Mouse (Mus musculus) c-Kit-negative CD71-positive TER-119-positive erythroid progenitor cells, embryonic 14.5 days (primary cell): ENCODE results near the gene Vapb.

ENCODE experiments used
- DNase-seq: peaks from one replicate; pipeline ENCODE4 v3.0.0-alpha.2; 2013; ENCODE audit warnings: low read depth, low spot score

The Vapb gene

GRCm38 (mm10) chr2:173738232-173738631 is 921 bp downstream of the Vapb start:
- DNase-seq = peak; percentile 11

GRCm38 (mm10) chr2:173739107-173739506 is 1.8 kb downstream of the Vapb start:
- DNase-seq = no peak

- no peak for DNase-seq
These were observed 4.8 kb downstream of the Vapb start for GRCm38 (mm10) chr2:173742090-173742489.

- no peak for DNase-seq
These were observed 5.4 kb downstream of the Vapb start for GRCm38 (mm10) chr2:173742744-173743143.

GRCm38 (mm10) chr2:173744070-173744815 is 6.9 kb downstream of the Vapb start:
- no peak for DNase-seq

- no peak for DNase-seq
These were observed 11.8 kb downstream of the Vapb start for GRCm38 (mm10) chr2:173748961-173749659.

- DNase-seq = no peak
These were observed 18.3 kb downstream of the Vapb start for GRCm38 (mm10) chr2:173755433-173756144.

GRCm38 (mm10) chr2:173757624-173758155 is 20.4 kb downstream of the Vapb start:
- no peak for DNase-seq

GRCm38 (mm10) chr2:173760607-173761006 is 23.3 kb downstream of the Vapb start:
- DNase-seq = no peak

- DNase-seq = no peak
These were observed 27.3 kb downstream of the Vapb start for GRCm38 (mm10) chr2:173764629-173765028.

- no peak for DNase-seq
These were observed 30.8 kb downstream of the Vapb start for GRCm38 (mm10) chr2:173767959-173768595.

- no peak for DNase-seq
These were observed 31.9 kb downstream of the Vapb start for GRCm38 (mm10) chr2:173769183-173769582.

GRCm38 (mm10) chr2:173770620-173771019 is 33.3 kb downstream of the Vapb start:
- DNase-seq = no peak

GRCm38 (mm10) chr2:173771706-173772105 is 34.4 kb downstream of the Vapb start:
- DNase-seq = no peak

- no peak for DNase-seq
These were observed 38.2 kb downstream of the Vapb start for GRCm38 (mm10) chr2:173775556-173775955.

GRCm38 (mm10) chr2:173776108-173776507 is 38.8 kb downstream of the Vapb start:
- DNase-seq = no peak

- no peak for DNase-seq
These were observed 43.6 kb downstream of the Vapb start for GRCm38 (mm10) chr2:173780931-173781330.

- DNase-seq = no peak
These were observed 47.1 kb downstream of the Vapb start for GRCm38 (mm10) chr2:173784366-173784765.

- no peak for DNase-seq
These were observed 47.6 kb downstream of the Vapb start for GRCm38 (mm10) chr2:173784884-173785283.

- DNase-seq = no peak
These were observed 52.9 kb downstream of the Vapb start for GRCm38 (mm10) chr2:173789945-173790804.
